Mouse (Mus musculus) myocyte (in vitro differentiated cells): Measurements from ENCODE around the gene Cenpm.

Source experiments
- CEBPB ChIP-seq: IDR thresholded peaks from 2 replicates; pipeline ENCODE4 v1.6.1; 2011; ENCODE audit warnings: mild to moderate bottlenecking, moderate library complexity; ENCODE audit not compliant: poor library complexity, insufficient read depth, severe bottlenecking
- MYOD1 ChIP-seq, 3 experiments: IDR thresholded peaks; one replicate each; pipeline ENCODE4 v1.6.1; 2011; ENCODE audit warnings: control low read depth in 2 of 3, low read depth in 2 of 3, mild to moderate bottlenecking in 2 of 3, moderate library complexity in 1 of 3; ENCODE audit not compliant: insufficient read length in 2 of 3, control insufficient read depth in 1 of 3
- POLR2A ChIP-seq: IDR thresholded peaks from one replicate; pipeline ENCODE4 v1.6.1; 2011; ENCODE audit warnings: low read depth, mild to moderate bottlenecking, control low read depth, moderate library complexity; ENCODE audit not compliant: insufficient read length
- POLR2AphosphoS2 ChIP-seq: IDR thresholded peaks from one replicate; pipeline ENCODE4 v1.6.1; 2011; ENCODE audit warnings: low read depth, control low read depth; ENCODE audit not compliant: insufficient read length
- SRF ChIP-seq: IDR thresholded peaks from one replicate; pipeline ENCODE4 v1.6.1; 2011; ENCODE audit warnings: low read depth; ENCODE audit not compliant: control insufficient read depth, insufficient read length
- TCF12 ChIP-seq: IDR thresholded peaks from one replicate; pipeline ENCODE4 v1.6.1; 2011; ENCODE audit warnings: mild to moderate bottlenecking, control low read depth; ENCODE audit not compliant: poor library complexity, insufficient read depth, severe bottlenecking
- TCF3 ChIP-seq: IDR thresholded peaks from one replicate; pipeline ENCODE4 v1.6.1; 2011; ENCODE audit warnings: low read depth, control low read depth; ENCODE audit not compliant: insufficient read length
- USF1 ChIP-seq: IDR thresholded peaks from one replicate; pipeline ENCODE4 v1.6.1; 2011; ENCODE audit warnings: low read depth, mild to moderate bottlenecking, control low read depth, moderate library complexity

DNA sequence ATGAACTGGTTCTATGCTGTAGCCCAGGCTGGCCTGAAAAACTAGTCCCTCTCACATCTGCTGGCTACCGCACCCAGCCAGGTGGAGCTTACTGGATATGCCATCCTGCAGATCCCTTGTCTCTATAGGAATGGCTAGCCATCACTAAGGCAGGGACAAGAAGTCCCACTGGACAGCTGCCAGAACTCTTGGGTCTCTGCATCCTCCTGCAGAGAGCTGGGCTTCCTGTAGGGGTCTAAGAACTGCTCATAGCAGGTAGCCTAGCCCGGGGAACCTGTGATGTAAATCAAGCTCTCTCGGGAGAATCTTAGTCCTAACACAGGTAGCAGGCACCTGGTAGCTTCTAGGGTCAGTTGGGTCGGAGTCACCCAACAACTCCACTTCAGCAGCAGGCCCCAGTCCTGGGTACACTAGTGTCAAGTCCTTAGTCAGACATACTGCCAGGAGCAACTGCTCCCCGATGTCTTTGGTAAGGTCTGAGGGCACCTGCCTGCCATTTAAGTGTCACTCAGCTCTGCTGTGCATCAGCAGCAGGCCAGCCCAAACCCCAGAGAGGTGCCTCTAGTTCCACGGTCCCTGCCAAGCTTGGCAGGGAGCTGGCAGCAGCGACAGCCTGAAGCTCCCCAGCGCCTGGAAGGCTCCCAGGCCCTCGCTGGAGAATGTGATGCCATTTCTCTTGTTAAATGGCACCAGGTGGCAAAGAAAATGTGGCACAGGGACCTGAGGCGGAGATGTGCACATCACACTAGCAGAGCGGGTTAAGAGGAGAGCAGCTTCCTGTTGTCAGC lies 12.8 kb downstream of the Cenpm start:
- TF ChIP-seq POLR2A = no peak
- TF ChIP-seq TCF3 = no peak
- no peak for TF ChIP-seq MYOD1 (IDR thresholded peaks at IDR 0.05; ENCODE audit: control insufficient read depth in 1 of 3, insufficient read length in 2 of 3, low read depth in 2 of 3)
- TF ChIP-seq CEBPB = no peak
- TF ChIP-seq SRF = no peak
- TF ChIP-seq USF1 = no peak
- no peak for TF ChIP-seq TCF12
- TF ChIP-seq POLR2AphosphoS2 = peak; percentile 46
